Mouse (Mus musculus): ENCODE results near the gene Fam173b.

Fam173b gene

GRCm38 (mm10) chr15:31586088-31586487 is 15.6 kb upstream of the Fam173b start:
- no peak for DNase-seq (ENCODE audit: extremely low read depth, insufficient read length, low spot score)

GRCm38 (mm10) chr15:31586519-31586918 is 15.1 kb upstream of the Fam173b start:
- DNase-seq (ENCODE audit: extremely low read depth, insufficient read length, low spot score) = peak; percentile 29

- no peak for DNase-seq (ENCODE audit: extremely low read depth, insufficient read length, low spot score)
These were observed 13.9 kb upstream of the Fam173b start for GRCm38 (mm10) chr15:31587789-31588188.

DNA sequence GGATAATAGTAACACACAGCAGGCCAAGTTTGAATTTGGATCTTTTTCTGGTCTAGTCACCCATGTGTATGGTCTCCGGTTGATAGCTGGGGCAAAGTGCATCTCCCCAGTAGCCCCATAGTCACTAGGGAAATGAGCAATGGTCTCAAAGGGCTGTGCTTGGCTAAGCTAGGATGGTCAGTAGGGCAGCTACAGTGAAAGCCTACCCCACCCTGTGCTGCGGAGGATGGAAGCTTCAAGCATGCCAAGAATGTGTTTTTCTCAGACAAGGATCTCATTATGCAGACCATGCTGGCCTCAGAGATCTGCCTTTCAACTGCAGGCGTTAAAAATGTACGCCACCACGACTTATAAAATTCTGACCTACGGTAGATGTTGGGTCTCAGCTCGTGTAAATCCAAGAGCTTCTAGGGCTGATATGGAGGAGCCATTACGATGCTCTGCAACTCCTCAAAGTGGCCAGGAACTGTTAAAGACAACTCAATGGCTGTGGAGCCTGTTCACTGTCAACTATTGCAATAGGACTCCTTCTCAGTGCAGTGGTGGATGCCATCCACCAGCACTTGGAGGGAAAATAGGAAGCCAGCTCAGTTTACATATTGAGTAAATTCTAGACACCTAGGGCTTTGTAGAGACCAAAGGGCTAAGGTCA is 12.5 kb upstream of the Fam173b start:
- DNase-seq (ENCODE audit: extremely low read depth, insufficient read length, low spot score) = no peak

DNA sequence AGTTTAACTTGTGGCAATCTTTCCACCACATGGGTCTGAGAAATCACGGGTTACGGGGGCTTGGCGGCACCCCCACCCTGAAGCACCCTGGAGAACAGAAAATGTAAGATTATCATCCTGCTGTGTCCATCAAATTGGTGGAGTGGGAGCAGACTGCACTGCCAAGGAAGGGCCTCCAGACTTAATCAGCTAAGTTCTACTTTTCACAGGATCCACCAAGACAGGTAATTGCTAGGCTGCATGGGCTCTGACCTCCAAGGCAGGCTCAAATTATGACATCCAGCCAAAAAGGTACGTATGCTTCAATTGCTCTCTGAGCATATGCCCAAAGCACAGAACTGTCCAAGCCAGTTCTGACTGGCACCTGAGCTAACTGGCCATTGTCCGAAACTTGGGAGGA is 11.5 kb upstream of the Fam173b start:
- DNase-seq (ENCODE audit: extremely low read depth, insufficient read length, low spot score) = no peak

- DNase-seq (ENCODE audit: extremely low read depth, insufficient read length, low spot score) = no peak
These were observed 9.1 kb upstream of the Fam173b start for GRCm38 (mm10) chr15:31592531-31592930.

DNA sequence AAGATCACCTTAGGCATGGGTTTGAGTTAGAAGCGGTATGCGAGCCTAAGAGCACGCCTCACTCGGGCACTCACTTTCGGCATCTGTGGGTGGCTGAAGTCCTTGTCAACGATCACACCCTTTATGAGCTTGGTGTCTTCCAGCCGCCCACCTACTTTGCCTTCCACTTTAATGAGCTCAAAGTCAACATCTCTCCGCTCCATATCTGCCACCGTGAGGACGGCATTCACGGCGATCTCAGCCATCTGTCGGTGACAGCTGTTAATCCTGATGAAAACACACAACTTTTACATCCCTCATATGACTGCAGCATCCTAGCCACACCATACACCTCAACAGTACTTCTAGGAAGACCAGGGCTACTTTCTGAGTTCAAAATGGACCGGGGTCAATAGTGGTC is 7.4 kb upstream of the Fam173b start:
- DNase-seq (ENCODE audit: extremely low read depth, insufficient read length, low spot score) = no peak

DNA sequence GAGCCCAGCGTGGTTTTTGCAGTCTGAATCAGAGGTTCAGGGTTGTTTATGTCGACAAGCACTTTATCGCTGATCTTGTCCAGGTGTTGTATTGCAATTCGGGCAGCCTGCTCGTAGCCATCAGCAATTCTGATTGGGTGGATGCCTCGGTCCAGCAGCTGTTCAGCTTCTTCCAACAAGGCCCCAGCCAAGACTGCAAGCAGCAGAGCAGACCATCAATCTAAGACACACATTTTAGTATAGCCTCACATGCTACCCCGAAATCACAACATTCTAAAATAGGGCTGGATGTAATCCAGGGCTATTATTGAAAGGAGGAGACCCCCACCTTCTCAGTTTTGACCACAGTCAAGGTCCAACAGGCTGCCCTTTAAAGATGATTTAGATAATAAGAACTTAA is 6.0 kb upstream of the Fam173b start:
- DNase-seq (ENCODE audit: extremely low read depth, insufficient read length, low spot score) = no peak

DNA sequence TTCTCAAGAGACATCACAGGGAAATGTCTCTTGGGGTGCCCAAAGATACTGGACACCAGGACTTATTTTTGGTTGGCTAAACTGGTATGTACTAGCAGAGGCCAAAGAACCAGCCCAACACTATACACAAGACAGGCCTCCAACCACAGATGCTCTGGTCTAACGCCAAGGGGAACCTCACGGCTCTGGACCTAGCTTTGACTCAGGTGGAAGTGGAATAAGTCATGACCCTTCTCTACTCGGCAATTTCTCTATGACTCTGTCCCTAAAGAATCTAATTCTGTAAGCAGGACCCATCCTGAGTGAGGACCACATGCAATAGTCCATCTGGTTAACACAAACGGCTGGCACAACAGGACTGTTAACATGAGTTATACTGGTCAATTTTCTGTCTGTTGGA is 1.8 kb upstream of the Fam173b start:
- DNase-seq (ENCODE audit: extremely low read depth, insufficient read length, low spot score) = no peak

- no peak for DNase-seq (ENCODE audit: extremely low read depth, insufficient read length, low spot score)
These were observed 390 bp upstream of the Fam173b start for GRCm38 (mm10) chr15:31601279-31601645.

DNA sequence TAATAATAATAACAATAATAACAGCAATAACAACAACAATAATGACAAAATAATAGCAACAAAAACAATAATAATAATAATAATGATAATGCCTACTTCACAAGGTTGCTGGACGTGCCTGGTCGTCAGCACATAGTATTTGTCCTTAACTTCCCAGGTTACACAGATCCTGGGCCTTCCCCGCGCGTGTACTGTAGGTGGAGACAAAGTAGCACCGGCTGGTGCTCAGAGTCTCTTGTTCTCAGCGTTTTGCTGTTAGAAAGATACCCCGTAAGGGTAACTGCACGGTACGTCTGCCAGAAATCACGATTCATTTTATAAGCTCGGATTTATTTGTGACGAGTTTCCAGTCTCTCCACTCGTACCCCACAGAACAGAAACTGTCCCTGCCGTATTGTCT is 774 bp downstream of the Fam173b start:
- DNase-seq (ENCODE audit: extremely low read depth, insufficient read length, low spot score) = no peak

- no peak for DNase-seq (ENCODE audit: extremely low read depth, insufficient read length, low spot score)
These were observed 1.5 kb downstream of the Fam173b start for GRCm38 (mm10) chr15:31603113-31603512.

- no peak for DNase-seq (ENCODE audit: extremely low read depth, insufficient read length, low spot score)
These were observed 5.2 kb downstream of the Fam173b start for GRCm38 (mm10) chr15:31606821-31607220.

DNA sequence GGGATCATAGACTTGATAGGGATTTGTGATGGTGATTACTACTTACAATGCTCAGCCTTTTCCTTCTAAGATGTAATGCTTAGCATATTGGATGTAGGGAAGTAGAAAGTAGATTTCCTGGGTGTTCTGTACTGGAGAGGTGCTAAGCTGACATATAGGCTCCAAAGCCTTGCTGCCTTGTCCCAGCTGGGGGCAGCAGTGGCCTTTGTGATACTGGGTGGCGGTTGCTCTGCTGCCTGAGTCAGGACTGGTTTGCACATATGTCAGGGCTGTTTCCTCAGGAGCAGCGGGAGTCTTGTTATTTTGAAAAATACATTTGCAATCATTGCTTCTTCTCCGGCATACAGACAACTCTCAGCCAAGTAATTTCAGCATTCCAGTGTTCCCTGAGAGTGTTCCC is 9.4 kb downstream of the Fam173b start:
- DNase-seq (ENCODE audit: extremely low read depth, insufficient read length, low spot score) = no peak

DNA sequence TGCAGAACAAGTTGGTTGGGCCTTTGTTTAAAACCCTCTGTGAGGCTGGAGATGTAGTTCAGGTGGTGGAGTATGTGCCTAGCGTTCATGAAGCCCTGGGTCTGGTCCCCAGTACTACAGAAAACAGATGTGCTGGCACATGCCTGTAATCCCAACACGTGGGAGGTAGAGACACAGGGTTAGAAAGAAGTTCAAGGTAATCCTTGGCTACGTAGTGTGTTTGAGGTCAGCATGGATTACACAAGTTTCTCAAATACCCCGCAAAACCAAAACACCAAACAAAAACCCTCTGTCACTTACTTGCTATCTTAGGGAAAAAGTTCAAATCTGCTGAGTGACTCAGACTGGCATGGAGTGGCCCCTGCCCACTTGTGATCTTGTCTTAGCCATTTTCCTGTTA is 10.3 kb downstream of the Fam173b start:
- DNase-seq (ENCODE audit: extremely low read depth, insufficient read length, low spot score) = no peak

- no peak for DNase-seq (ENCODE audit: extremely low read depth, insufficient read length, low spot score)
These were observed 12.3 kb downstream of the Fam173b start for GRCm38 (mm10) chr15:31613826-31614453.

DNA sequence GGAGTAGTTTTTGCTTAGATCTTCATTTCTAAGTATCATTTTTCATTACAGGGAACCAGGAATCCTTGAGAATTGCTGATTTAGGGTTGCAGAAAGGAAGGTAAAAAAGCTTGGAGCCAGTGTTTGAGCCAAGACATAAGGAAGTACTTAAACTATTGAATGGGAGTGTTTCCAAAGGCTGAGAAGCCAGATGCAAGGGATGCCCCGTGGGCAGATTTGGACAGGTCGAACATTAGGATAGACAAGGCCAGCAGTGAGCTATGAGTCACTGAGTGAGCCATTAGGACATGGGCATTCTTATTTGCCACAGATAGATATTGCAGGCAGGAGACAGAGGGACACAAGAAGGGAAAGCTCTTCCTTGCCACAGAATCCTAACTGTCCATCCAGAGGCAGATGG is 13.0 kb downstream of the Fam173b start:
- DNase-seq (ENCODE audit: extremely low read depth, insufficient read length, low spot score) = no peak

DNA sequence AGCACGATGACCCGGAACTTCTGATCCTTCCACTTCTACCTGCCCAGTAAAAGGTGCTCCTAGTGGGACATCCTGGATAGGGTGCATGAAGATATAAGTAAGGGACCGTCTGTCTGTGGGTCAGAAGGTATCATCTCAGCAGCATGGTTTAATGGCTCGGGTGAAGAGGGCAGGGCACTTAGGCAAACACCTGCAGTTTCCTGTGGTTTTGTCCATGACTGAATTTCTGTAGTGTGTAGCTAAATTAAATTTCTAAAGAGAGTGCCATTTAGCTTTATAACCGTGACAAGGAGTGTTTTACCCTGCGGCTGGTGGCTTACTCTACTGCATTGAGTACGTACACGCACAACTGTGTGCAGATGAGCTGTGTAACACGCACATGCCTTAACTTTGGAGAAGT is 15.6 kb downstream of the Fam173b start:
- DNase-seq (ENCODE audit: extremely low read depth, insufficient read length, low spot score) = no peak

- no peak for DNase-seq (ENCODE audit: extremely low read depth, insufficient read length, low spot score)
These were observed 17.9 kb downstream of the Fam173b start for GRCm38 (mm10) chr15:31619521-31619920.

DNA sequence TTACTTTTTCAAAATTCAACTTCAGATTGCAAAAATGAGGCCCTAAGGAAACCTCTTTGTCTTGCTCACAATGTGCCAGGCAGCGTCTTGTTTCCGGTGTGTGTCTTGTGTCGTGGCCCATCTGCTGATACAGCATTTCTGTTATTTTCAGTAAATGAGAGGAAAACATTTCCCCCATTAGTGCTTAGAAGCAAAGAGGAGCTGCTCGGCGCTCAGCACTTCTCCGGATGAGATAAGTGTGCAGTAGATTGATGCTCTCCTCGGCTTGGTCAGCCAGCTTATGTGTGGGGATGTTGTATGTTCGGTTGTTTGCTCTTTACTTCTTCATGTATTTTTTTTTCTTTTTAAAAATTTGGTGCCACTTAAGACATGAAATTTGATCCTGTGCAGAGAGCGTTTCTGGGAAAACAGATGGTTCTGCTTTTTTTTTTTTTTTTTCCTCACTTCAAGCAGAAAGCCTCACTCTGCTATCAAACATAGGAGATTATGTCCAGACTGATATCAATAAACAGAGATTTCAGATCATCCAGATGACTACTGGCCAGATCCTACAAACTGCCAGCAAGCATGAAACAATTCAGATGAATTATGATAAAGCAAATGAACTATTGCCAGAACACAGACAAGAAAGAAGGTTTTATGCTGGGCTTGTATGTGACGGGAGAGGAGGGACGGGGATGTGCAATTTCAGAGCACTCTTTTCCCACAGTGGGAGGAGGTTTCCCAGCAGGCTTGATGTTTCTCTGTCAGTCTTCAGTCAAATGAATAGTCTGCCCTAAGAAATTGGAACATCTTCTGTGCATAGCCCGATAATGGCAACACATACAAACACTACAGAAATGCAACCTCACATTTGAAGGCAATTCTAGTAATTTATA is 25.9 kb downstream of the Fam173b start:
- DNase-seq (ENCODE audit: extremely low read depth, insufficient read length, low spot score) = no peak

GRCm38 (mm10) chr15:31628180-31628579 is 26.5 kb downstream of the Fam173b start:
- DNase-seq (ENCODE audit: extremely low read depth, insufficient read length, low spot score) = no peak

GRCm38 (mm10) chr15:31629556-31629955 is 27.9 kb downstream of the Fam173b start:
- no peak for DNase-seq (ENCODE audit: extremely low read depth, insufficient read length, low spot score)
